Mouse (Mus musculus): ENCODE results near the gene Dlg2.

DNA sequence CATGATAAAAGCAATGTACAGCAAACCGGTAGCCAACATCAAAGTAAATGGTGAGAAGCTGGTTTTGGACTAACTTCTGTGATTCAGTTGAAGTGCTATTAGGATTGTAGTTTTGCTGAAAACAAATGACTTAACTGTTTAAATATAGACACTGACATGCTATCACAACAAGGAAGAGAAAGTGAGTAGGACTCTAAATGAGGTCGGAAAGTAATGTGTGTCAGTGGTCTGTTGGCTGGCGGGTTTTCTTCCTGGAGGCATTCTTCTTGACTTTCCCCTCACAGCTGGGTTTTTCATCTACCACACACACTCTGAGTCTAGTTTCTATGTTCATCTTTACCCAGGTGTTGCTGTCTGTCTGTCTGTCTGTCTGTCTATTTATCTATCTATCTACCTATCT lies 1771.1 kb downstream of the Dlg2 start:
- TF ChIP-seq CTCF (conservative IDR thresholded peaks at IDR 0.05; ENCODE audit: low read length), result no peak
- TF ChIP-seq POU5F1 (IDR thresholded peaks at IDR 0.05; ENCODE audit: borderline replicate concordance, low read length), result no peak
